Mouse (Mus musculus) MEL (cell line): ENCODE data around the gene Olfr1393.

Source experiments
- CHD1 ChIP-seq: IDR thresholded peaks from 2 replicates; pipeline ENCODE4 v1.6.1; 2012; ENCODE audit warnings: low read depth, mild to moderate bottlenecking, inconsistent platforms, low read length, improper control_type of control experiment
- CTCF ChIP-seq, 3 experiments: IDR thresholded peaks in 2 of 3; conservative IDR thresholded peaks in 1 of 3; 2 replicates each; pipeline ENCODE4 v1.5.1; 2011 to 2012; ENCODE audit warnings: low read length in 3 of 3, low read depth in 2 of 3, mild to moderate bottlenecking in 2 of 3, improper control_type of control experiment in 1 of 3, inconsistent platforms in 1 of 3, mixed read lengths in 1 of 3, moderate library complexity in 1 of 3; ENCODE audit not compliant: control insufficient read depth in 1 of 3, insufficient read depth in 1 of 3, poor library complexity in 1 of 3, severe bottlenecking in 1 of 3
- ELF1 ChIP-seq: IDR thresholded peaks from 2 replicates; pipeline ENCODE4 v1.6.1; 2014; ENCODE audit warnings: low read depth, mild to moderate bottlenecking, inconsistent platforms, low read length, improper control_type of control experiment, moderate library complexity
- ETS1 ChIP-seq: IDR thresholded peaks from 2 replicates; pipeline ENCODE4 v1.6.1; 2012; ENCODE audit warnings: low read depth, mild to moderate bottlenecking, inconsistent platforms, low read length, improper control_type of control experiment, moderate library complexity
- HCFC1 ChIP-seq: IDR thresholded peaks from 2 replicates; pipeline ENCODE4 v1.6.1; 2012; ENCODE audit warnings: low read depth, mild to moderate bottlenecking, inconsistent platforms, low read length, improper control_type of control experiment, moderate library complexity
- MEF2A ChIP-seq: IDR thresholded peaks from 2 replicates; pipeline ENCODE4 v1.6.1; 2014; ENCODE audit warnings: low read depth, mild to moderate bottlenecking, inconsistent platforms, low read length, improper control_type of control experiment; ENCODE audit not compliant: poor library complexity, insufficient replicate concordance, severe bottlenecking; ENCODE audit errors: extremely low read depth
- NRF1 ChIP-seq: IDR thresholded peaks from 2 replicates; pipeline ENCODE4 v1.6.1; 2014; ENCODE audit warnings: low read depth, mild to moderate bottlenecking, inconsistent platforms, low read length, improper control_type of control experiment, moderate library complexity; ENCODE audit not compliant: poor library complexity, insufficient read depth, severe bottlenecking
- SMC3 ChIP-seq: IDR thresholded peaks from 2 replicates; pipeline ENCODE4 v1.6.1; 2011; ENCODE audit warnings: low read depth, low read length, improper control_type of control experiment
- USF1 ChIP-seq: IDR thresholded peaks from 2 replicates; pipeline ENCODE4 v1.6.1; 2014; ENCODE audit warnings: low read depth, mild to moderate bottlenecking, inconsistent platforms, low read length, improper control_type of control experiment, moderate library complexity
- USF2 ChIP-seq, 2 experiments: IDR thresholded peaks; 2 replicates each; pipeline ENCODE4 v1.6.1; 2011 to 2012; ENCODE audit warnings: improper control_type of control experiment in 2 of 2, low read length in 2 of 2, borderline replicate concordance in 1 of 2, inconsistent platforms in 1 of 2, low read depth in 1 of 2, mild to moderate bottlenecking in 1 of 2; ENCODE audit not compliant: insufficient read depth in 1 of 2
- ZMIZ1 ChIP-seq: IDR thresholded peaks from 2 replicates; pipeline ENCODE4 v1.6.1; 2012; ENCODE audit warnings: low read depth, mild to moderate bottlenecking, inconsistent platforms, low read length, improper control_type of control experiment, moderate library complexity

GRCm38 (mm10) chr11:49269761-49270160, 8.3 kb upstream of the Olfr1393 start:
- TF ChIP-seq HCFC1 (no peak), MEF2A (no peak), ETS1 (no peak), USF2 (IDR thresholded peaks at IDR 0.05; ENCODE audit: borderline replicate concordance in 1 of 2, insufficient read depth in 1 of 2, low read depth in 1 of 2, low read length in 2 of 2) (no peak), CTCF (IDR thresholded peaks at IDR 0.05 in 2 of 3, conservative IDR thresholded peaks at IDR 0.05 in 1 of 3; ENCODE audit: control insufficient read depth in 1 of 3, insufficient read depth in 1 of 3, low read depth in 2 of 3, low read length in 3 of 3, poor library complexity in 1 of 3, severe bottlenecking in 1 of 3) (no peak), ELF1 (no peak), USF1 (no peak), SMC3 (no peak), ZMIZ1 (no peak), NRF1 (no peak), CHD1 (no peak)
